Mouse (Mus musculus): Measurements from ENCODE around the gene E2f4.

DNA sequence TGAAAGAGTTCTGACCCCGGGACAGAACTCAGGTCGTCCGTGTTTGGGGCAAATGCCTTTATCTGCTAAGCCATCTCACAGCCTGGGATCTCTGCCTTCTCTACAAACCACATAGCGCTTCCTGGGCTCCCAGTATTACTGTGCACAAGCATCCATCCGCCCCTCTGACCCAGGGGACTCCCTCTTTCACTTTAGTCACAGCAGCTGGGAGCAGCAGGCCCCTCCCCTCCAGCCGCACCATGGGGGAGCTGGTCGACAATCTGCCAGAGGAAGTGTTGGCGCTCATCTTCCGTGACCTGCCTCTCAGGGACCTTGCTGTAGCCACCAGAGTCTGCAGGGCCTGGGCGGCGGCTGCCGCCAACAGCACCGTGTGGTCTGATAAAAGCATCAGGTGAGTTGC is 30.7 kb upstream of the E2f4 start:
- no peak for TF ChIP-seq GATA1 (IDR thresholded peaks at IDR 0.05; ENCODE audit: borderline replicate concordance, low read length)
- TF ChIP-seq FLI1 (IDR thresholded peaks at IDR 0.05; ENCODE audit: low read length) = no peak

All from megakaryocyte, embryonic 14.5 days (primary cell).